Mouse (Mus musculus) right cerebral cortex, postnatal 4 days (tissue): ENCODE results near the gene Prss12.

Source experiments
- DNase-seq: peaks from one replicate; pipeline ENCODE4 v3.0.0-alpha.2; 2022

Gene Prss12

GRCm38 (mm10) chr3:123446708-123447537 is at the start of gene Prss12:
Gene Prss12 (plus strand): TSS chr3:123446913.
- DNase-seq: peak; percentile 60

- no peak for DNase-seq
Measured at GRCm38 (mm10) chr3:123397562-123398481, 48.9 kb upstream of the Prss12 start.

GRCm38 (mm10) chr3:123404945-123405344 is 41.8 kb upstream of the Prss12 start:
- DNase-seq: no peak

GRCm38 (mm10) chr3:123411821-123412578 is 34.7 kb upstream of the Prss12 start:
- no peak for DNase-seq

GRCm38 (mm10) chr3:123413173-123413572 is 33.5 kb upstream of the Prss12 start:
- DNase-seq: no peak

- no peak for DNase-seq
Measured at GRCm38 (mm10) chr3:123425647-123426046, 21.1 kb upstream of the Prss12 start.

- no peak for DNase-seq
Measured at GRCm38 (mm10) chr3:123428005-123428404, 18.7 kb upstream of the Prss12 start.

GRCm38 (mm10) chr3:123429597-123430458 is 16.9 kb upstream of the Prss12 start:
- no peak for DNase-seq

- no peak for DNase-seq
Measured at GRCm38 (mm10) chr3:123431951-123432674, 14.6 kb upstream of the Prss12 start.

- no peak for DNase-seq
Measured at GRCm38 (mm10) chr3:123433362-123433761, 13.4 kb upstream of the Prss12 start.

GRCm38 (mm10) chr3:123437608-123438007 is 9.1 kb upstream of the Prss12 start:
- no peak for DNase-seq

GRCm38 (mm10) chr3:123440490-123440889 is 6.2 kb upstream of the Prss12 start:
- no peak for DNase-seq

- no peak for DNase-seq
Measured at GRCm38 (mm10) chr3:123444466-123444865, 2.2 kb upstream of the Prss12 start.

GRCm38 (mm10) chr3:123447538-123448059 is 886 bp downstream of the Prss12 start:
- DNase-seq: no peak

- DNase-seq: no peak
Measured at GRCm38 (mm10) chr3:123448096-123448495, 1.4 kb downstream of the Prss12 start.

- DNase-seq: no peak
Measured at GRCm38 (mm10) chr3:123450107-123450506, 3.4 kb downstream of the Prss12 start.

GRCm38 (mm10) chr3:123452904-123453303 is 6.2 kb downstream of the Prss12 start:
- no peak for DNase-seq

- DNase-seq: no peak
Measured at GRCm38 (mm10) chr3:123459492-123459891, 12.8 kb downstream of the Prss12 start.

- no peak for DNase-seq
Measured at GRCm38 (mm10) chr3:123460436-123460835, 13.7 kb downstream of the Prss12 start.

GRCm38 (mm10) chr3:123462264-123462663 is 15.6 kb downstream of the Prss12 start:
- DNase-seq: no peak

- DNase-seq: no peak
Measured at GRCm38 (mm10) chr3:123476833-123477232, 30.1 kb downstream of the Prss12 start.
